Mouse (Mus musculus) lung, embryonic 16.5 days (tissue): Measurements from ENCODE around the gene Speer4d. TPM values are rescaled to one million over a fixed set of nuclear protein-coding genes. Genes with fewer than 3 reads are reported as not detected.
"Not testable (repeated sequence)": the region's sequence is repeated elsewhere in the genome, so short reads cannot be mapped to it uniquely, and the experiment has no call there.

ENCODE experiments used
- ATAC-seq: fragments of 200-750 bp; cut with Nextera tagmentation; 2 replicates; pipeline ENCODE4 v1.8.0; 2017; ENCODE audit warnings: low read depth, mild to moderate bottlenecking, moderate library complexity
- H3K27ac ChIP-seq: fragments of 300-500 bp; sonication (generic); 2 replicates; pipeline ENCODE4 v1.5.1; 2014; ENCODE audit warnings: mild to moderate bottlenecking, control low read depth, low read length
- H3K27me3 ChIP-seq: fragments of 300-500 bp; sonication (generic); 2 replicates; pipeline ENCODE4 v1.6.1; 2014; ENCODE audit warnings: low read depth, low read length, mixed read lengths; ENCODE audit not compliant: control insufficient read depth, insufficient read depth
- H3K36me3 ChIP-seq: fragments of 300-500 bp; sonication (generic); 2 replicates; pipeline ENCODE4 v1.6.1; 2014; ENCODE audit warnings: low read length; ENCODE audit not compliant: control insufficient read depth, insufficient read depth
- H3K4me1 ChIP-seq: fragments of 300-500 bp; sonication (generic); replicated peaks from 2 replicates; pipeline ENCODE4 v1.6.1; 2014; ENCODE audit warnings: low read length, mixed read lengths; ENCODE audit not compliant: control insufficient read depth, insufficient read depth
- H3K4me2 ChIP-seq: fragments of 300-500 bp; sonication (generic); 2 replicates; pipeline ENCODE4 v1.6.1; 2014; ENCODE audit warnings: low read depth, low read length, control low read depth
- H3K4me3 ChIP-seq: fragments of 300-500 bp; sonication (generic); 2 replicates; pipeline ENCODE4 v1.5.1; 2014; ENCODE audit warnings: mild to moderate bottlenecking, low read length, control low read depth
- H3K9ac ChIP-seq: fragments of 300-500 bp; sonication (generic); 2 replicates; pipeline ENCODE4 v1.6.1; 2014; ENCODE audit warnings: low read length, control low read depth
- H3K9me3 ChIP-seq: fragments of 300-500 bp; sonication (generic); 2 replicates; pipeline ENCODE4 v1.6.1; 2016; ENCODE audit warnings: low read length; ENCODE audit not compliant: control insufficient read depth
- WGBS: fragments of 180-500 bp; shearing (Covaris S2); extraction: QIAGEN DNeasy Blood & Tissue Kit; methylation state at CpG from one replicate; pipeline ENCODE4 v1.1.7; 2014; 5-methylcytosine and 5-hydroxymethylcytosine counted together
- polyA plus RNA-seq: library from polyadenylated mRNA; unstranded; fragments of >200 nt; fragmentation: Nextera tagmentation; extraction: Ambion mirVana; gene quantifications from 2 replicates; pipeline ENCODE4 v1.2.1, GENCODE M21; 2015

Gene Speer4d
- polyA plus RNA-seq, 1 experiment from 2014 or later: not detected

GRCm38 (mm10) chr5:15601960-15602359 lies 16.9 kb upstream of the Speer4d start:
- ATAC-seq: 0 out of 2 replicates have a peak, but pooled peaks have one; percentile 43
- not testable (repeated sequence) for H3K9me3 ChIP-seq, H3K4me2 ChIP-seq, H3K27ac ChIP-seq, H3K27me3 ChIP-seq, H3K36me3 ChIP-seq, H3K9ac ChIP-seq, H3K4me3 ChIP-seq, H3K4me1 ChIP-seq
- WGBS: 63% methylated on average over 3 of the region's 3 CpGs

- 53% methylated on average over 3 of the region's 3 CpGs for WGBS
- not testable (repeated sequence) for H3K27ac ChIP-seq, H3K4me2 ChIP-seq, H3K27me3 ChIP-seq, H3K4me1 ChIP-seq, H3K36me3 ChIP-seq, H3K9ac ChIP-seq, ATAC-seq, H3K9me3 ChIP-seq, H3K4me3 ChIP-seq
Observed at GRCm38 (mm10) chr5:15602424-15602947, 16.4 kb upstream of the Speer4d start.

DNA sequence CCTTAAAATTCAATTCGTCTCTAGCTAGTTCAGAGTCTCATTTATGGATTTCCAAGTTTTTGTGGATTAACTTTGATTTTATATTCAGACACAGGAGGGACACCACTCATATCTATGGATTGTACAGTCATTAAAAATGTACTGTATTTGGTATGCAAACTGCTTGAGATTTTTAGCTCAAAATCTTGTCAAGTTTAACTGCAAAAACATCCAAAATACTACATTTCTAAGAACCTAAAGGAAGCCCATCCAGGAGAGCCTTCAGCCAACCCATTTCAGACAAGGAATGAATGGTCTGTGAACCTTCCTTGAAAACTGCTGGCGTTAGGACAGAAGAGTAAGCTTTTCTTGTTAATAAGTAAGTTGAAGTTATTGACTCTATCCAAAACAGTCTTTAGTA lies 15.9 kb upstream of the Speer4d start:
- not testable (repeated sequence) for H3K4me1 ChIP-seq
- 53% methylated on average over 2 of the region's 2 CpGs for WGBS

GRCm38 (mm10) chr5:15603585-15603984 lies 15.3 kb upstream of the Speer4d start:
- not testable (repeated sequence) for ATAC-seq, H3K4me3 ChIP-seq, H3K4me1 ChIP-seq, H3K27ac ChIP-seq, H3K36me3 ChIP-seq, H3K9me3 ChIP-seq, H3K27me3 ChIP-seq, H3K9ac ChIP-seq, H3K4me2 ChIP-seq
- WGBS: 66% methylated on average over 8 of the region's 8 CpGs

More for the DNA sequence above, 15.9 kb upstream of the Speer4d start:
- H3K27ac ChIP-seq, H3K9me3 ChIP-seq, H3K4me3 ChIP-seq, H3K36me3 ChIP-seq, ATAC-seq, H3K4me2 ChIP-seq, H3K27me3 ChIP-seq, H3K9ac ChIP-seq: not testable (repeated sequence)

GRCm38 (mm10) chr5:15606677-15607076 lies 12.2 kb upstream of the Speer4d start:
- H3K4me1 ChIP-seq, H3K4me3 ChIP-seq, H3K27ac ChIP-seq, H3K4me2 ChIP-seq, H3K36me3 ChIP-seq, ATAC-seq, H3K9me3 ChIP-seq, H3K9ac ChIP-seq, H3K27me3 ChIP-seq: not testable (repeated sequence)
- 63% methylated on average over 5 of the region's 6 CpGs for WGBS

DNA sequence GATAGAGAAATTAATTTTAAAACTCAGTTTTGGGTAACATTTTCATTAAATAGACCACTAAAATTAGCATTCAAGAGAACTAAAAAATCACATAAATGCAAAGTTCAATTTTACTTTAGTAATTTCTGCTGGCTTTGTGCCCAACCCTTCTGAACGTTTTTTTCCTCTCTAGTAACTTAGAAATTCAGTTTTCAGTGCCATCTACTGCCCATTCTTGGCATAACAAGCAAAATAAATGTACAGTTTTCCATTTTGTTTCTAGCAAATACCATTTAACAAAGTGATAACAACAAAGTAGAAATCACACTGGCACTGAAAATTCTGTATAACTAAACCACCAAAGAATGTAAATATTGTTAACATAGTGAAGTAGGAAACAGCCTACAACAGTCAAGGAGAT lies 8.2 kb upstream of the Speer4d start:
- H3K4me3 ChIP-seq, H3K9me3 ChIP-seq, H3K4me2 ChIP-seq, H3K27me3 ChIP-seq, H3K27ac ChIP-seq, H3K9ac ChIP-seq, H3K36me3 ChIP-seq, H3K4me1 ChIP-seq, ATAC-seq: not testable (repeated sequence)
- WGBS: 1% methylated on average over 1 of the region's 1 CpGs

DNA sequence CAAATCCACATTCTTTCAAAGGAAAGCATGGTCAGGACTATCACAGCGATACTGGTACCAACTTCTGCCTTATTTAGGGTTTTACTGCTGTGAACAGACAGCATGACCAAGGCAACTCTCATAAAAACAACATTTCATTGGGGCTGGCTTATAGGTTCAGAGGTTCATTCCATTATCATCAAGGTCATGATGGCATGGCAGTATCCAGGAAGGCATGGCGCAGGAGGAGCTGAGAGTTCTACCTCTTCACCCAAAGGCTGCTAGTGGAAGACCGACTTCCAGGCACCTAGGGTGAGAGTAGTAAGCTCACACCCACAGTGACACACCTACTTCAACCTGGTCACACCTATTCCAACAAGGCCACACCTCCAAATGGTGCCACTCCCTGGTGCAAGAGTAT lies 2.7 kb upstream of the Speer4d start:
- H3K27ac ChIP-seq, H3K27me3 ChIP-seq, H3K9me3 ChIP-seq, H3K36me3 ChIP-seq, ATAC-seq, H3K4me2 ChIP-seq, H3K4me1 ChIP-seq, H3K9ac ChIP-seq, H3K4me3 ChIP-seq: not testable (repeated sequence)
- WGBS: 71% methylated on average over 3 of the region's 3 CpGs

DNA sequence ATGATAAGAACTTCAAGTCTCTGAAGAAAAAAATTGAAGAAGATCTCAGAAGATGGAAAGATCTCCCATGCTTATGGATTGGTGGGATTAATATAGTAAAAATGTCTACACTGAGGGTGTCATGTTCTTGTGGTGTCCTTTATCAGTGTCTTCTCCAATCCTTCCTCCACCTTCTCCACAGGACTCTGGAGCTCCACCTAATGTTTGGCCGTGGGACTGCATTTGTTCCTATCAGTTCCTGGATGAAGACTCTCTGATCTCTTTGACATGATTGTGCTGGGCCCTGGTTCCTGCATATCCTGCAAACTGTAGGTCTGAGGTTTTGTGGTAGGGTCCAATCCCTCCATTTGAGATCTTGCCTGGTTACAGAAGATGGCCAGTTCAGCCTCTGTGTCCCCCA lies 9.3 kb downstream of the Speer4d start:
- not testable (repeated sequence) for H3K27ac ChIP-seq, H3K4me3 ChIP-seq, H3K36me3 ChIP-seq, H3K9ac ChIP-seq, H3K9me3 ChIP-seq, ATAC-seq, H3K4me1 ChIP-seq, H3K4me2 ChIP-seq, H3K27me3 ChIP-seq
- 18% methylated on average over 1 of the region's 1 CpGs for WGBS

GRCm38 (mm10) chr5:15630068-15630467 lies 11.2 kb downstream of the Speer4d start:
- H3K27ac ChIP-seq, H3K4me3 ChIP-seq, H3K9ac ChIP-seq, H3K4me2 ChIP-seq, H3K27me3 ChIP-seq, H3K36me3 ChIP-seq, H3K9me3 ChIP-seq, ATAC-seq, H3K4me1 ChIP-seq: not testable (repeated sequence)
- 32% methylated on average over 5 of the region's 5 CpGs for WGBS

DNA sequence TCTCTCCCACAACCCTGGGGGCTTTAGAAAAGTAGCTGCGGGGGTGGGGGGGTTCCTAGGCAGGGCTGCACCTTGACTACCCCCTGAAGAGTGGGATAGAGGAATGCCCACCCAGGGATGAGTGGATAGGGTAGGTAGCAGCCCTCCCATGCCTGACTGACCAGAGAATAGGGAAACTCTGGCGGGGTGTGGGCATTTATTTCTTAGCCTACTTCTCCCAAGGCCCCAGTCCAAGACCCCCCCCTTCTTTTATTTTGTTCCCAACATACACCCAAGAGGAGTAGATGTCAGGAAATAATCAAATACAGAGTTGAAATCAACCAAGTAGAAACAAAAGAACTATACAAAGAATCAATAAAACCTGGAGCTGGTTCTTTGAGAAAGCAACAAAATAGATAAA lies 18.8 kb downstream of the Speer4d start:
- H3K9me3 ChIP-seq, H3K27me3 ChIP-seq, H3K9ac ChIP-seq, H3K4me1 ChIP-seq, H3K4me2 ChIP-seq, H3K36me3 ChIP-seq, ATAC-seq, H3K27ac ChIP-seq, H3K4me3 ChIP-seq: not testable (repeated sequence)
- WGBS: 59% methylated on average over 2 of the region's 2 CpGs
